Mouse (Mus musculus): ENCODE measurements around the gene Tspan14. TPM values are rescaled to one million over a fixed set of nuclear protein-coding genes. Genes with fewer than 3 reads are reported as not detected.
A peak's percentile ranks its signal among the peaks of the same experiment; 100 is the strongest.

Gene Tspan14
- polyA plus RNA-seq, 1 experiment from 2014 or later: 95.0 TPM

GRCm38 (mm10) chr14:41001576-41001975 lies 35.0 kb upstream of the Tspan14 start:
- Histone ChIP-seq H3K4me2 (replicated peaks) (no peak overlapping the region), H3K9me3 (replicated peaks) (no peaks in the 10 kb centered on the region), H3K27ac (no peak overlapping the region), H3K4me3 (no peak overlapping the region), H3K4me1 (peaks cover 16% of the 10 kb centered on the region), H3K27me3 (no peaks in the 10 kb centered on the region), H3K36me3 (peaks cover 25% of the 10 kb centered on the region), H3K9ac (no peak overlapping the region)
- no peak for ATAC-seq (ENCODE audit: low FRiP score)
- WGBS: 91% methylated on average over 5 of the region's 5 CpGs

- Histone ChIP-seq H3K9me3 (replicated peaks) (no peaks in the 10 kb centered on the region), H3K4me2 (replicated peaks) (no peak overlapping the region), H3K27ac (no peak overlapping the region), H3K36me3 (peaks cover 25% of the 10 kb centered on the region), H3K4me3 (no peak overlapping the region), H3K27me3 (no peaks in the 10 kb centered on the region), H3K4me1 (peaks cover 16% of the 10 kb centered on the region), H3K9ac (no peak overlapping the region)
- no peak for ATAC-seq (ENCODE audit: low FRiP score)
- WGBS: 71% methylated on average over 4 of the region's 4 CpGs
Observed at GRCm38 (mm10) chr14:41000801-41001200, 34.2 kb upstream of the Tspan14 start.

- Histone ChIP-seq H3K4me2 (replicated peaks) (no peak overlapping the region), H3K36me3 (peaks cover 25% of the 10 kb centered on the region), H3K9ac (no peak overlapping the region), H3K4me3 (no peak overlapping the region), H3K9me3 (replicated peaks) (no peaks in the 10 kb centered on the region), H3K4me1 (peaks cover 16% of the 10 kb centered on the region), H3K27ac (no peak overlapping the region), H3K27me3 (no peaks in the 10 kb centered on the region)
- no peak for ATAC-seq (ENCODE audit: low FRiP score)
- WGBS: 83% methylated on average over 7 of the region's 7 CpGs
Observed at GRCm38 (mm10) chr14:40999904-41000645, 33.5 kb upstream of the Tspan14 start.

GRCm38 (mm10) chr14:40996171-40996570 lies 29.6 kb upstream of the Tspan14 start:
- H3K4me2 ChIP-seq (replicated peaks): no peak overlapping the region
- no peak overlapping the region for H3K4me3 ChIP-seq
- 69% methylated on average over 3 of the region's 3 CpGs for WGBS
- no peak for ATAC-seq (ENCODE audit: low FRiP score)
- peaks cover 19% of the 10 kb centered on the region for H3K36me3 ChIP-seq
- no peak overlapping the region for H3K27ac ChIP-seq
- no peaks in the 10 kb centered on the region for H3K27me3 ChIP-seq
- H3K9me3 ChIP-seq (replicated peaks): no peaks in the 10 kb centered on the region
- no peak overlapping the region for H3K9ac ChIP-seq
- H3K4me1 ChIP-seq: no peaks in the 10 kb centered on the region

DNA sequence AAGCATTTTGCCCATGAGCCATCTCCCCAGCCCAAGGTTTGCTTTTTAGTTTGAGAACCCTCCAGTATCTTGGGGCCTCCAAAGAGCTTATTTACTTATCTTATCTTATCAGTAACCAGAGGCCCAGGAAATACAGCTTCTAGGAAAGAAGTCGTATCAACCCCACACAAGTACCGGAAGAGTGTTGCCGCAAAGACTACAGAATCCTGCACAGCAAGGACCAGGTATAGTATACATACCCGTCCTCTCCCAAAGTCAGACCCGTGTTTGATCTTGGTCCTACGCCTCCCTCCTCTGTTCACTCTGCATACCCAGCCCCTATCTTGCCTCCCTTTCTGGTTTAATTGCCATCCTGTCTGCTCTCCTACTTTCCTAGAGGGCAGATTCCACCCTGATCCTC lies 25.9 kb upstream of the Tspan14 start:
- no peak for ATAC-seq (ENCODE audit: low FRiP score)
- H3K9me3 ChIP-seq (replicated peaks): no peaks in the 10 kb centered on the region
- H3K27me3 ChIP-seq: no peaks in the 10 kb centered on the region
- H3K4me1 ChIP-seq: no peaks in the 10 kb centered on the region
- H3K4me3 ChIP-seq: no peak overlapping the region
- H3K4me2 ChIP-seq (replicated peaks): no peak overlapping the region
- no peak overlapping the region for H3K27ac ChIP-seq
- no peak overlapping the region for H3K9ac ChIP-seq
- peaks cover 5% of the 10 kb centered on the region; the same call in 1 of the 2 replicates for H3K36me3 ChIP-seq
- 77% methylated on average over 6 of the region's 6 CpGs for WGBS

GRCm38 (mm10) chr14:40988780-40989179 lies 22.2 kb upstream of the Tspan14 start:
- H3K27me3 ChIP-seq: no peaks in the 10 kb centered on the region
- no peak overlapping the region for H3K4me3 ChIP-seq
- 90% methylated on average over 5 of the region's 5 CpGs for WGBS
- no peak overlapping the region for H3K4me2 ChIP-seq (replicated peaks)
- no peaks in the 10 kb centered on the region for H3K36me3 ChIP-seq
- ATAC-seq (ENCODE audit: low FRiP score): no peak
- H3K9me3 ChIP-seq (replicated peaks): no peaks in the 10 kb centered on the region
- H3K9ac ChIP-seq: no peak overlapping the region
- no peaks in the 10 kb centered on the region for H3K4me1 ChIP-seq
- H3K27ac ChIP-seq: no peak overlapping the region

DNA sequence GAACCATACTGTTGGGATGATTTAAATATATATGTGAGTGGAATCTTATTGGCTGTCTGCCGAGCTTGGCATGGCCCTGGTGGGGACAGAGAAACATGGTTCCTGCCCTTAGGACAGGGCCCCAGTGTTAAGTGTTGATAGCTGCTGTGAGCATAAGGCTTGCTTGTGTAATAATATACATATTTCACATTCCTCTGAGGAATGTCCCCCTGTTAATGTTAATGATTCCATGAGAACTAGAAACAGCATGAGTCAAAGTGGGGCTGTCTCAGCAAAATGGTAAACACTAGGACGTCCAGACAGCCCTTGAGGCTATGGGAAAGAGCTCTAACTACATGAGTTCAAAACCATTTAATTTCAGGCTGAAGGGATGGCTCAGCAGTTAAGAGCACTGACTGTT lies 20.6 kb upstream of the Tspan14 start:
- Histone ChIP-seq H3K9ac (no peak overlapping the region), H3K4me3 (no peak overlapping the region), H3K27ac (no peak overlapping the region), H3K4me1 (no peaks in the 10 kb centered on the region), H3K36me3 (no peaks in the 10 kb centered on the region), H3K9me3 (replicated peaks) (no peaks in the 10 kb centered on the region), H3K4me2 (replicated peaks) (no peak overlapping the region), H3K27me3 (no peaks in the 10 kb centered on the region)
- no peak for ATAC-seq (ENCODE audit: low FRiP score)
- WGBS: 71% methylated on average over 2 of the region's 2 CpGs

DNA sequence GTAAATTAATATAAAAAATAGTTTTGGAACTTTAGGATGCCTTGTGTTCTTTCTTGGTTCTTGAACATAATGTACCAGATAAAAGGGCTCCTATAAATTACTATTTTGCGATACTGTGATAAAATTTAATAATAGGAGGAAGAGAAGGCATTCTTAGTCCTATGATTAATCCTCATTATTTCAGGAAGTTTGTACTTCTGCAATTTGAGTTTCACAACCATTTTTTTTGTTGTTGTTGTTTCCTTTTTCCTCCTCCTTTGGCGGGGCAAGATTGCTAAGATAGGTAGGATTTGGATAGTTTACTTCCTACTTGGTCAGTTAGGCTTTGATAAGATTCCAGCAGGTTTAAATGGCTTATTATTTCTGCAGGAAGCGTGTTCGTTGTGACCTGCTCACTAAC lies 19.0 kb upstream of the Tspan14 start:
- Histone ChIP-seq H3K4me3 (no peak overlapping the region), H3K27me3 (no peaks in the 10 kb centered on the region), H3K4me1 (no peaks in the 10 kb centered on the region), H3K9ac (no peak overlapping the region), H3K36me3 (no peaks in the 10 kb centered on the region), H3K27ac (no peak overlapping the region), H3K9me3 (replicated peaks) (no peaks in the 10 kb centered on the region), H3K4me2 (replicated peaks) (no peak overlapping the region)
- 91% methylated on average over 4 of the region's 4 CpGs for WGBS
- no peak for ATAC-seq (ENCODE audit: low FRiP score)

- H3K27me3 ChIP-seq: no peaks in the 10 kb centered on the region
- 71% methylated on average over 1 of the region's 1 CpGs for WGBS
- H3K9me3 ChIP-seq (replicated peaks): no peaks in the 10 kb centered on the region
- no peak for ATAC-seq (ENCODE audit: low FRiP score)
- no peaks in the 10 kb centered on the region for H3K36me3 ChIP-seq
- H3K4me1 ChIP-seq: no peaks in the 10 kb centered on the region
- no peak overlapping the region for H3K4me2 ChIP-seq (replicated peaks)
- H3K27ac ChIP-seq: no peak overlapping the region
- H3K4me3 ChIP-seq: no peak overlapping the region
- no peak overlapping the region for H3K9ac ChIP-seq
Observed at GRCm38 (mm10) chr14:40979723-40980122, 13.1 kb upstream of the Tspan14 start.

GRCm38 (mm10) chr14:40979002-40979401 lies 12.4 kb upstream of the Tspan14 start:
- H3K4me2 ChIP-seq (replicated peaks): no peak overlapping the region
- no peak overlapping the region for H3K9ac ChIP-seq
- peak; percentile 79 for ATAC-seq (ENCODE audit: low FRiP score)
- no peaks in the 10 kb centered on the region for H3K4me1 ChIP-seq
- no peak overlapping the region for H3K27ac ChIP-seq
- H3K27me3 ChIP-seq: no peaks in the 10 kb centered on the region
- H3K36me3 ChIP-seq: no peaks in the 10 kb centered on the region
- 49% methylated on average over 4 of the region's 4 CpGs for WGBS
- no peak overlapping the region for H3K4me3 ChIP-seq
- no peaks in the 10 kb centered on the region for H3K9me3 ChIP-seq (replicated peaks)

GRCm38 (mm10) chr14:40975127-40975721 lies 8.6 kb upstream of the Tspan14 start:
- Histone ChIP-seq H3K4me1 (peaks cover 4% of the 10 kb centered on the region; the same call in 1 of the 2 replicates), H3K27ac (no peak overlapping the region), H3K9me3 (replicated peaks) (no peaks in the 10 kb centered on the region), H3K4me3 (no peak overlapping the region), H3K9ac (no peak overlapping the region), H3K27me3 (no peaks in the 10 kb centered on the region), H3K4me2 (replicated peaks) (no peak overlapping the region), H3K36me3 (no peaks in the 10 kb centered on the region)
- ATAC-seq (ENCODE audit: low FRiP score): peak; percentile 66
- 74% methylated on average over 6 of the region's 6 CpGs for WGBS

DNA sequence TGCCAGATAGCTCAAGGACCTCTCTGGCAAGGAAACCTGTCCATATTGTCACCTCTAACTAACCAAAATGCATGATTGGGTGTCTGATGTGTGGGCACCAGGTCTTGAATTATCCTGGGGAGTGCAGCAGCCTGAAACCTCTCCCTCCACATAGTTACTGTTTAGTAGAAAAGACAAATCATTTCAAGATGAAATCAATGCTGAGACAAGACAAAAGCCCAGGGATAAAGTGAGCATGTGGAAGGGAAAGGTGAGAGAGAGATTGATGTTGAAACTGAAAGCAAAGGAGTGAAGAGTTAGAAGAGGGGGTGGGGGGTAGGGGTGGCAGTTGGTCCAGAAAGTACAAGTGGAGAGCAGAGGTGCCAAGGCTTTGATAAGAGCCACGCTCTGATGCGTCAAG lies 1.4 kb upstream of the Tspan14 start:
- no peaks in the 10 kb centered on the region for H3K36me3 ChIP-seq
- peaks cover 29% of the 10 kb centered on the region for H3K4me1 ChIP-seq
- ATAC-seq (ENCODE audit: low FRiP score): no peak
- no peak overlapping the region; the same call in 1 of the 2 replicates for H3K4me3 ChIP-seq
- peak overlapping the region; percentile 90 for H3K4me2 ChIP-seq (replicated peaks)
- H3K27me3 ChIP-seq: no peaks in the 10 kb centered on the region
- WGBS: 79% methylated on average over 2 of the region's 2 CpGs
- H3K9ac ChIP-seq: no peak overlapping the region
- no peaks in the 10 kb centered on the region for H3K9me3 ChIP-seq (replicated peaks)
- no peak overlapping the region for H3K27ac ChIP-seq

DNA sequence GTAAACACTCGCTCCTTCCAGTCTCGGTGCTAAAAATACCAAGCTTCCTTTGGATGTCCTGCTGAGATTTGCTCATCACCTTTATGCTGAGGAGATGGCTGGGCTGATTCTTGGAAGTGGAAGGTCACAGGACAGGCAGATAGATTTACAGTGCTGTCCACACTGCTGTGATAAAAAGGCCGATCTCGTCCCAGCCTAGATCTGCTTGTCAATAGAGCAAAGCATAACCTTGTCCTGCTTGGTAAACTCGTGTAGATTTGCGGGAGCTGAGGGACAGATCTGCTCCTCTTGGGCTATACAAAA lies 942 bp upstream of the Tspan14 start:
- peak; percentile 5; the same call in 1 of the 2 replicates for ATAC-seq (ENCODE audit: low FRiP score)
- H3K4me2 ChIP-seq (replicated peaks): peak overlapping the region; percentile 90
- no peaks in the 10 kb centered on the region for H3K36me3 ChIP-seq

More for the DNA sequence above, 942 bp upstream of the Tspan14 start:
- Histone ChIP-seq H3K4me3 (peak overlapping the region; percentile 72), H3K27ac (peak overlapping the region; percentile 86), H3K9me3 (replicated peaks) (no peaks in the 10 kb centered on the region), H3K27me3 (no peaks in the 10 kb centered on the region), H3K4me1 (peaks cover 34% of the 10 kb centered on the region), H3K9ac (peak overlapping the region; percentile 62)
- 6% methylated on average over 6 of the region's 6 CpGs for WGBS

All from hindbrain, embryonic 12.5 days (tissue).